Mouse (Mus musculus) lung, embryonic 16.5 days (tissue): ENCODE measurements around the gene Rgs7bp. TPM values are rescaled to one million over a fixed set of nuclear protein-coding genes. Genes with fewer than 3 reads are reported as not detected.

Experiments used
- ATAC-seq: fragments of 200-750 bp; cut with Nextera tagmentation; 2 replicates; pipeline ENCODE4 v1.8.0; 2017; ENCODE audit warnings: low read depth, mild to moderate bottlenecking, moderate library complexity
- H3K27ac ChIP-seq: fragments of 300-500 bp; sonication (generic); 2 replicates; pipeline ENCODE4 v1.5.1; 2014; ENCODE audit warnings: mild to moderate bottlenecking, control low read depth, low read length
- H3K27me3 ChIP-seq: fragments of 300-500 bp; sonication (generic); 2 replicates; pipeline ENCODE4 v1.6.1; 2014; ENCODE audit warnings: low read depth, low read length, mixed read lengths; ENCODE audit not compliant: control insufficient read depth, insufficient read depth
- H3K36me3 ChIP-seq: fragments of 300-500 bp; sonication (generic); 2 replicates; pipeline ENCODE4 v1.6.1; 2014; ENCODE audit warnings: low read length; ENCODE audit not compliant: control insufficient read depth, insufficient read depth
- H3K4me1 ChIP-seq: fragments of 300-500 bp; sonication (generic); replicated peaks from 2 replicates; pipeline ENCODE4 v1.6.1; 2014; ENCODE audit warnings: low read length, mixed read lengths; ENCODE audit not compliant: control insufficient read depth, insufficient read depth
- H3K4me2 ChIP-seq: fragments of 300-500 bp; sonication (generic); 2 replicates; pipeline ENCODE4 v1.6.1; 2014; ENCODE audit warnings: low read depth, low read length, control low read depth
- H3K4me3 ChIP-seq: fragments of 300-500 bp; sonication (generic); 2 replicates; pipeline ENCODE4 v1.5.1; 2014; ENCODE audit warnings: mild to moderate bottlenecking, low read length, control low read depth
- H3K9ac ChIP-seq: fragments of 300-500 bp; sonication (generic); 2 replicates; pipeline ENCODE4 v1.6.1; 2014; ENCODE audit warnings: low read length, control low read depth
- H3K9me3 ChIP-seq: fragments of 300-500 bp; sonication (generic); 2 replicates; pipeline ENCODE4 v1.6.1; 2016; ENCODE audit warnings: low read length; ENCODE audit not compliant: control insufficient read depth
- WGBS: fragments of 180-500 bp; shearing (Covaris S2); extraction: QIAGEN DNeasy Blood & Tissue Kit; methylation state at CpG from one replicate; pipeline ENCODE4 v1.1.7; 2014; 5-methylcytosine and 5-hydroxymethylcytosine counted together
- polyA plus RNA-seq: library from polyadenylated mRNA; unstranded; fragments of >200 nt; fragmentation: Nextera tagmentation; extraction: Ambion mirVana; gene quantifications from 2 replicates; pipeline ENCODE4 v1.2.1, GENCODE M21; 2015

Gene Rgs7bp
- polyA plus RNA-seq, 1 experiment from 2014 or later: 1.2 TPM

- ATAC-seq: no peak
- Histone ChIP-seq H3K27me3 (no peaks in the 10 kb centered on the region), H3K9me3 (no peaks in the 10 kb centered on the region), H3K36me3 (no peaks in the 10 kb centered on the region), H3K4me3 (no peak overlapping the region), H3K4me2 (no peak overlapping the region), H3K4me1 (no peaks in the 10 kb centered on the region), H3K27ac (no peak overlapping the region), H3K9ac (no peak overlapping the region)
- WGBS: 78% methylated on average over 7 of the region's 7 CpGs
These were observed 94.4 kb downstream of the Rgs7bp start for GRCm38 (mm10) chr13:104960206-104960928.

- Histone ChIP-seq H3K27ac (no peak overlapping the region), H3K4me1 (no peaks in the 10 kb centered on the region)
- 40% methylated on average over 4 of the region's 4 CpGs for WGBS
These were observed 95.0 kb downstream of the Rgs7bp start for GRCm38 (mm10) chr13:104959733-104960132.

GRCm38 (mm10) chr13:104947958-104948357 lies 106.8 kb downstream of the Rgs7bp start:
- no peaks in the 10 kb centered on the region for H3K9me3 ChIP-seq
- no peaks in the 10 kb centered on the region for H3K4me1 ChIP-seq
- no peak overlapping the region for H3K27ac ChIP-seq
- no peaks in the 10 kb centered on the region for H3K27me3 ChIP-seq
- ATAC-seq: peak; percentile 80
- H3K4me2 ChIP-seq: peak overlapping the region; percentile 35
- under 1% methylated on average over 7 of the region's 7 CpGs for WGBS
- H3K36me3 ChIP-seq: no peaks in the 10 kb centered on the region
- H3K9ac ChIP-seq: no peak overlapping the region
- H3K4me3 ChIP-seq: peak overlapping the region; percentile 21; the same call in 1 of the 2 replicates

More at GRCm38 (mm10) chr13:104959733-104960132, 95.0 kb downstream of the Rgs7bp start:
- Histone ChIP-seq H3K36me3 (no peaks in the 10 kb centered on the region), H3K4me2 (no peak overlapping the region), H3K9me3 (no peaks in the 10 kb centered on the region), H3K9ac (no peak overlapping the region), H3K27me3 (no peaks in the 10 kb centered on the region), H3K4me3 (no peak overlapping the region)
- 0 out of 2 replicates have a peak, but pooled peaks have one; percentile 57 for ATAC-seq

- H3K36me3 ChIP-seq: no peaks in the 10 kb centered on the region
- H3K27ac ChIP-seq: no peak overlapping the region
- no peak overlapping the region for H3K9ac ChIP-seq
- peaks cover 4% of the 10 kb centered on the region; the same call in 1 of the 2 replicates for H3K4me1 ChIP-seq
- ATAC-seq: no peak
- no peak overlapping the region for H3K4me3 ChIP-seq
- H3K27me3 ChIP-seq: no peaks in the 10 kb centered on the region
- no peak overlapping the region for H3K4me2 ChIP-seq
- H3K9me3 ChIP-seq: no peaks in the 10 kb centered on the region
- 78% methylated on average over 8 of the region's 8 CpGs for WGBS
These were observed 114.2 kb downstream of the Rgs7bp start for GRCm38 (mm10) chr13:104940483-104940882.

- Histone ChIP-seq H3K4me2 (no peak overlapping the region), H3K27me3 (no peaks in the 10 kb centered on the region), H3K27ac (no peak overlapping the region), H3K9ac (no peak overlapping the region), H3K4me1 (peaks cover 4% of the 10 kb centered on the region; the same call in 1 of the 2 replicates), H3K36me3 (no peaks in the 10 kb centered on the region), H3K9me3 (no peaks in the 10 kb centered on the region), H3K4me3 (no peak overlapping the region)
- 4% methylated on average over 4 of the region's 4 CpGs for WGBS
- ATAC-seq: no peak
These were observed 114.9 kb downstream of the Rgs7bp start for GRCm38 (mm10) chr13:104939856-104940255.

- Histone ChIP-seq H3K4me2 (no peak overlapping the region; the same call in 1 of the 2 replicates), H3K9me3 (no peaks in the 10 kb centered on the region), H3K36me3 (no peaks in the 10 kb centered on the region), H3K9ac (no peak overlapping the region), H3K27ac (no peak overlapping the region), H3K4me3 (no peak overlapping the region), H3K27me3 (no peaks in the 10 kb centered on the region), H3K4me1 (peaks cover 4% of the 10 kb centered on the region; the same call in 1 of the 2 replicates)
- 71% methylated on average over 13 of the region's 13 CpGs for WGBS
- peak; percentile 56 for ATAC-seq
These were observed 115.7 kb downstream of the Rgs7bp start for GRCm38 (mm10) chr13:104938966-104939593.

- peaks cover 4% of the 10 kb centered on the region; the same call in 1 of the 2 replicates for H3K4me1 ChIP-seq
- H3K27ac ChIP-seq: no peak overlapping the region
- no peaks in the 10 kb centered on the region for H3K9me3 ChIP-seq
- H3K4me2 ChIP-seq: peak overlapping the region; percentile 53
- 20% methylated on average over 6 of the region's 6 CpGs for WGBS
- H3K9ac ChIP-seq: peak overlapping the region; percentile 20; the same call in 1 of the 2 replicates
- no peak for ATAC-seq
- H3K4me3 ChIP-seq: peak overlapping the region; percentile 25
- no peaks in the 10 kb centered on the region for H3K36me3 ChIP-seq
- no peaks in the 10 kb centered on the region for H3K27me3 ChIP-seq
These were observed 117.0 kb downstream of the Rgs7bp start for GRCm38 (mm10) chr13:104937759-104938158.

- Histone ChIP-seq H3K36me3 (no peaks in the 10 kb centered on the region), H3K4me1 (peaks cover 4% of the 10 kb centered on the region; the same call in 1 of the 2 replicates), H3K4me2 (no peak overlapping the region), H3K4me3 (no peak overlapping the region), H3K9me3 (no peaks in the 10 kb centered on the region), H3K27me3 (no peaks in the 10 kb centered on the region), H3K9ac (no peak overlapping the region), H3K27ac (no peak overlapping the region)
- WGBS: 89% methylated on average over 2 of the region's 2 CpGs
- ATAC-seq: no peak
These were observed 118.1 kb downstream of the Rgs7bp start for GRCm38 (mm10) chr13:104936586-104936985.
